Mouse (Mus musculus) hindbrain, embryonic 13.5 days (tissue): ENCODE data around the gene Mob3b. TPM values are rescaled to one million over a fixed set of nuclear protein-coding genes. Genes with fewer than 3 reads are reported as not detected.

ENCODE experiments used
- ATAC-seq: fragments of 200-750 bp; cut with Nextera tagmentation; 2 replicates; pipeline ENCODE4 v1.8.0; 2017; ENCODE audit warnings: moderate TSS enrichment; ENCODE audit not compliant: low FRiP score
- H3K27ac ChIP-seq: fragments of 300-500 bp; sonication (generic); 2 replicates; pipeline ENCODE4 v1.5.1; 2015; ENCODE audit warnings: inconsistent platforms, mild to moderate bottlenecking, moderate library complexity
- H3K27me3 ChIP-seq: fragments of 300-500 bp; sonication (generic); 2 replicates; pipeline ENCODE4 v1.6.1; 2015; ENCODE audit warnings: mild to moderate bottlenecking, inconsistent platforms
- H3K36me3 ChIP-seq: fragments of 300-500 bp; sonication (generic); 2 replicates; pipeline ENCODE4 v1.6.1; 2015; ENCODE audit warnings: mild to moderate bottlenecking, inconsistent platforms
- H3K4me1 ChIP-seq: fragments of 300-500 bp; sonication (generic); replicated peaks from 2 replicates; pipeline ENCODE4 v1.6.1; 2015; ENCODE audit warnings: inconsistent platforms
- H3K4me2 ChIP-seq: fragments of 300-500 bp; sonication (generic); 2 replicates; pipeline ENCODE4 v1.6.1; 2015; ENCODE audit warnings: inconsistent platforms, mild to moderate bottlenecking, moderate library complexity
- H3K4me3 ChIP-seq: fragments of 300-500 bp; sonication (generic); 2 replicates; pipeline ENCODE4 v1.5.1; 2015; ENCODE audit warnings: mild to moderate bottlenecking, inconsistent platforms
- H3K9ac ChIP-seq: fragments of 300-500 bp; sonication (generic); 2 replicates; pipeline ENCODE4 v1.6.1; 2015; ENCODE audit warnings: mild to moderate bottlenecking, inconsistent platforms
- H3K9me3 ChIP-seq: fragments of 300-500 bp; sonication (generic); 2 replicates; pipeline ENCODE4 v1.6.1; 2016; ENCODE audit warnings: inconsistent platforms
- WGBS: fragments of 180-500 bp; shearing (Covaris S2); methylation state at CpG from one replicate; pipeline ENCODE4 v1.1.7; 2015; 5-methylcytosine and 5-hydroxymethylcytosine counted together
- polyA plus RNA-seq: library from polyadenylated mRNA; unstranded; fragments of >200 nt; fragmentation: Nextera tagmentation; extraction: Ambion mirVana; gene quantifications from 2 replicates; pipeline ENCODE4 v1.2.1, GENCODE M21; 2015

The Mob3b gene
- polyA plus RNA-seq, 1 experiment from 2014 or later, result 5.0 TPM

- WGBS, result 8% methylated on average over 29 of the region's 29 CpGs
- H3K4me3 ChIP-seq, result peak overlapping the region; percentile 31
- no peaks in the 10 kb centered on the region for H3K27me3 ChIP-seq
- peak overlapping the region; percentile 54 for H3K4me2 ChIP-seq
- H3K9me3 ChIP-seq, result no peaks in the 10 kb centered on the region
- 0 out of 2 replicates have a peak overlapping the region, but pooled peaks have one; percentile 30 for H3K27ac ChIP-seq
- H3K4me1 ChIP-seq, result peaks cover 24% of the 10 kb centered on the region
- peak overlapping the region; percentile 39; the same call in 1 of the 2 replicates for H3K9ac ChIP-seq
- ATAC-seq, result peak; percentile 94
- H3K36me3 ChIP-seq, result no peaks in the 10 kb centered on the region
These were observed 57.2 kb downstream of the Mob3b start for GRCm38 (mm10) chr4:35099865-35100780.

- no peaks in the 10 kb centered on the region for H3K9me3 ChIP-seq
- ATAC-seq, result peak; percentile 60
- H3K4me3 ChIP-seq, result peak overlapping the region; percentile 31
- WGBS, result 19% methylated on average over 17 of the region's 17 CpGs
- H3K27me3 ChIP-seq, result no peaks in the 10 kb centered on the region
- H3K9ac ChIP-seq, result peak overlapping the region; percentile 59; the same call in 1 of the 2 replicates
- H3K27ac ChIP-seq, result peak overlapping the region; percentile 30; the same call in 1 of the 2 replicates
- H3K36me3 ChIP-seq, result no peaks in the 10 kb centered on the region
- H3K4me1 ChIP-seq, result peaks cover 24% of the 10 kb centered on the region
- H3K4me2 ChIP-seq, result peak overlapping the region; percentile 54
These were observed 57.9 kb downstream of the Mob3b start for GRCm38 (mm10) chr4:35099210-35099864.

- Histone ChIP-seq H3K27ac (no peak overlapping the region), H3K4me2 (no peak overlapping the region), H3K4me3 (no peak overlapping the region), H3K36me3 (no peaks in the 10 kb centered on the region), H3K9ac (no peak overlapping the region), H3K9me3 (no peaks in the 10 kb centered on the region), H3K27me3 (no peaks in the 10 kb centered on the region), H3K4me1 (peaks cover 24% of the 10 kb centered on the region)
- 91% methylated on average over 6 of the region's 6 CpGs for WGBS
- no peak for ATAC-seq
These were observed 58.7 kb downstream of the Mob3b start for GRCm38 (mm10) chr4:35098552-35098951.

- Histone ChIP-seq H3K9ac (no peak overlapping the region), H3K9me3 (no peaks in the 10 kb centered on the region), H3K27me3 (no peaks in the 10 kb centered on the region), H3K4me1 (peaks cover 24% of the 10 kb centered on the region), H3K4me3 (no peak overlapping the region), H3K27ac (no peak overlapping the region), H3K4me2 (no peak overlapping the region), H3K36me3 (no peaks in the 10 kb centered on the region)
- WGBS, result 87% methylated on average over 28 of the region's 28 CpGs
- no peak for ATAC-seq
These were observed 60.8 kb downstream of the Mob3b start for GRCm38 (mm10) chr4:35096226-35097175.

- 88% methylated on average over 3 of the region's 3 CpGs for WGBS
- H3K4me1 ChIP-seq, result no peaks in the 10 kb centered on the region
- no peak overlapping the region for H3K4me2 ChIP-seq
- H3K36me3 ChIP-seq, result no peaks in the 10 kb centered on the region
- no peak overlapping the region for H3K4me3 ChIP-seq
- no peaks in the 10 kb centered on the region for H3K9me3 ChIP-seq
- H3K27me3 ChIP-seq, result no peaks in the 10 kb centered on the region
- no peak overlapping the region for H3K27ac ChIP-seq
- H3K9ac ChIP-seq, result no peak overlapping the region
- ATAC-seq, result no peak
These were observed 64.8 kb downstream of the Mob3b start for GRCm38 (mm10) chr4:35092457-35092856.

- Histone ChIP-seq H3K9ac (no peak overlapping the region), H3K27ac (no peak overlapping the region), H3K4me1 (no peaks in the 10 kb centered on the region), H3K4me2 (no peak overlapping the region), H3K36me3 (no peaks in the 10 kb centered on the region), H3K27me3 (no peaks in the 10 kb centered on the region), H3K9me3 (no peaks in the 10 kb centered on the region), H3K4me3 (no peak overlapping the region)
- ATAC-seq, result no peak
- 85% methylated on average over 13 of the region's 13 CpGs for WGBS
These were observed 66.0 kb downstream of the Mob3b start for GRCm38 (mm10) chr4:35091157-35091784.

GRCm38 (mm10) chr4:35089321-35090316 lies 67.7 kb downstream of the Mob3b start:
- no peaks in the 10 kb centered on the region for H3K4me1 ChIP-seq
- H3K4me3 ChIP-seq, result no peak overlapping the region
- H3K9ac ChIP-seq, result no peak overlapping the region
- H3K27me3 ChIP-seq, result no peaks in the 10 kb centered on the region
- 56% methylated on average over 14 of the region's 14 CpGs for WGBS
- ATAC-seq, result no peak; the same call in 1 of the 2 replicates
- no peaks in the 10 kb centered on the region for H3K9me3 ChIP-seq
- no peaks in the 10 kb centered on the region for H3K36me3 ChIP-seq
- peak overlapping the region; percentile 10; the same call in 1 of the 2 replicates for H3K27ac ChIP-seq
- no peak overlapping the region for H3K4me2 ChIP-seq

GRCm38 (mm10) chr4:35086067-35086700 lies 71.1 kb downstream of the Mob3b start:
- Histone ChIP-seq H3K9me3 (no peaks in the 10 kb centered on the region), H3K9ac (no peak overlapping the region), H3K36me3 (no peaks in the 10 kb centered on the region), H3K27me3 (no peaks in the 10 kb centered on the region), H3K4me1 (no peaks in the 10 kb centered on the region), H3K4me3 (no peak overlapping the region), H3K27ac (no peak overlapping the region), H3K4me2 (no peak overlapping the region)
- WGBS, result 78% methylated on average over 7 of the region's 7 CpGs
- ATAC-seq, result no peak

- Histone ChIP-seq H3K36me3 (no peaks in the 10 kb centered on the region), H3K4me3 (no peak overlapping the region), H3K9ac (no peak overlapping the region), H3K4me1 (no peaks in the 10 kb centered on the region), H3K9me3 (no peaks in the 10 kb centered on the region), H3K27ac (no peak overlapping the region), H3K4me2 (no peak overlapping the region), H3K27me3 (no peaks in the 10 kb centered on the region)
- ATAC-seq, result no peak
- WGBS, result 95% methylated on average over 8 of the region's 8 CpGs
These were observed 73.2 kb downstream of the Mob3b start for GRCm38 (mm10) chr4:35084060-35084459.

GRCm38 (mm10) chr4:35082476-35083114 lies 74.7 kb downstream of the Mob3b start:
- H3K27ac ChIP-seq, result no peak overlapping the region
- H3K4me1 ChIP-seq, result no peaks in the 10 kb centered on the region
- no peaks in the 10 kb centered on the region for H3K36me3 ChIP-seq
- H3K9ac ChIP-seq, result no peak overlapping the region
- H3K4me2 ChIP-seq, result no peak overlapping the region
- ATAC-seq, result no peak
- no peaks in the 10 kb centered on the region for H3K9me3 ChIP-seq
- no peak overlapping the region for H3K4me3 ChIP-seq
- H3K27me3 ChIP-seq, result no peaks in the 10 kb centered on the region
- 85% methylated on average over 10 of the region's 10 CpGs for whole genome bisulfite sequencing
